Comparison of ENCODE assay signal across 8 mouse cellular contexts in genomic region chr7:44645951-44646350, GRCm38 (mm10). TPM values are rescaled to one million over a fixed set of nuclear protein-coding genes. Genes with fewer than 3 reads are reported as not detected.
DNase-seq lines count a peak whose midpoint lies in the region; TF ChIP-seq lines count a peak whose summit lies in the region.
"Had no signal": no experiment of that assay in that cellular context is flagged by ENCODE, and none has a peak within 500 bp of the region (broad histone marks: within the 10 kb centered on the region; RNA-seq: fewer than 3 reads in every experiment).

No protein-coding gene starts in this region.

- peak overlapping the region; percentile 60 for H3K4me2 ChIP-seq in myocyte (ENCODE audit: low read depth)

- no peaks in the 10 kb centered on the region for H3K36me3 ChIP-seq in myocyte (ENCODE audit: control insufficient read depth, insufficient read depth)
- H3K36me3 ChIP-seq: limb, embryonic 10.5 days had no signal

- no peak overlapping the region for H3K4me3 ChIP-seq in myocyte
- H3K4me3 ChIP-seq: limb, embryonic 10.5 days had no signal

- peaks cover 25% of the 10 kb centered on the region for H3K27me3 ChIP-seq in myocyte (ENCODE audit: control insufficient read depth, insufficient read depth, insufficient read length)

- no peaks in the 10 kb centered on the region for H3K79me2 ChIP-seq in myocyte (ENCODE audit: control insufficient read depth, insufficient read depth)

- peak; percentile 38 to 45 for DNase-seq in layer of hippocampus, postnatal 10 days (ENCODE audit: low spot score in 2 of 2)
- no peak for DNase-seq in layer of hippocampus, adult 11-12 months (ENCODE audit: low spot score)
- peak; percentile 85 for DNase-seq in cerebellum, adult 11-12 months
- peak; percentile 74 for DNase-seq in heart, postnatal 4 days
- DNase-seq in frontal cortex, postnatal 14 days (ENCODE audit: low spot score in 2 of 2) = no peak
- no peak for DNase-seq in B cell, adult 2 months

- TF ChIP-seq POLR2A in myocyte (IDR thresholded peaks at IDR 0.05; ENCODE audit: insufficient read length, low read depth) = no peak

- H3ac ChIP-seq in myocyte (ENCODE audit: control insufficient read depth, insufficient read length) = no peak overlapping the region

TF ChIP-seq in myocyte, 11 proteins besides CTCF, POLR2A, EP300 and RAD21:
- TF ChIP-seq USF1 (IDR thresholded peaks at IDR 0.05; ENCODE audit: low read depth) (no peak), SRF (IDR thresholded peaks at IDR 0.05; ENCODE audit: control insufficient read depth, insufficient read length, low read depth) (no peak), MYOD1 (IDR thresholded peaks at IDR 0.05; ENCODE audit: control insufficient read depth in 1 of 3, insufficient read length in 2 of 3, low read depth in 2 of 3) (no peak), REST (IDR thresholded peaks at IDR 0.05; ENCODE audit: insufficient read depth, insufficient read length) (no peak), MAX (IDR thresholded peaks at IDR 0.05; ENCODE audit: low read depth) (no peak), MYOG (IDR thresholded peaks at IDR 0.05; ENCODE audit: control insufficient read depth in 1 of 3, insufficient read depth in 1 of 3, insufficient read length in 2 of 3, low read depth in 2 of 3) (no peak), TCF12 (IDR thresholded peaks at IDR 0.05; ENCODE audit: insufficient read depth, poor library complexity, severe bottlenecking) (no peak), TCF3 (IDR thresholded peaks at IDR 0.05; ENCODE audit: insufficient read length, low read depth) (no peak)

RNA-seq across cellular contexts. Expression of gene Myh14, which starts 24.7 kb away (rescaled TPM):
- 10 to 100 TPM; 17.6 to 17.9 TPM for total RNA-seq in layer of hippocampus, postnatal 10 days (2021)
- 10 to 100 TPM; 11.8 to 14.3 TPM for total RNA-seq in heart, postnatal 4 days (2021)
- 0.17 TPM for polyA plus RNA-seq in myocyte (2012; fragmentation: generic; extraction: Trizol)

RNA-seq across cellular contexts. Expression of gene Kcnc3, which starts 55.5 kb away (rescaled TPM):
- total RNA-seq in layer of hippocampus, postnatal 10 days (2021) = 100 to 1,000 TPM in 1 of 2 experiments, 10 to 100 TPM in 1; 93.0 to 106 TPM
- total RNA-seq in heart, postnatal 4 days (2021) = under 1 TPM; 0.38 to 0.43 TPM
- polyA plus RNA-seq in myocyte (2012; fragmentation: generic; extraction: Trizol) = 0.92 TPM

Comparison
In these comparisons a context has a peak if more than half of its experiments do, and no peak if none do; other contexts are left out.
1. DNase-seq: peak in layer of hippocampus, postnatal 10 days (2 of 2), cerebellum, adult 11-12 months (single experiment) and heart, postnatal 4 days (single experiment); none in layer of hippocampus, adult 11-12 months (single experiment), frontal cortex, postnatal 14 days (0 of 2) and B cell, adult 2 months (0 of 2).
2. RNA of gene Kcnc3, which starts 55.5 kb away (total RNA-seq): 93.0 to 106 TPM in layer of hippocampus, postnatal 10 days; 0.38 to 0.43 TPM in heart, postnatal 4 days; every median in the first group is over 10 times any median in the second.